Mouse (Mus musculus) cerebellum, adult 11-12 months (tissue): ENCODE results near the gene Ampd3.

Experiments used
- DNase-seq: peaks from one replicate; pipeline ENCODE4 v3.0.0; 2022

The Ampd3 gene

GRCm38 (mm10) chr7:110847321-110847720 lies 79.3 kb downstream of the Ampd3 start:
- DNase-seq = no peak

- DNase-seq = no peak
Measured at GRCm38 (mm10) chr7:110848371-110848770, 80.4 kb downstream of the Ampd3 start.

GRCm38 (mm10) chr7:110851541-110852203 lies 83.7 kb downstream of the Ampd3 start:
- no peak for DNase-seq

- DNase-seq = no peak
Measured at GRCm38 (mm10) chr7:110853611-110854010, 85.6 kb downstream of the Ampd3 start.

GRCm38 (mm10) chr7:110854519-110854918 lies 86.5 kb downstream of the Ampd3 start:
- DNase-seq = no peak

GRCm38 (mm10) chr7:110854927-110855546 lies 87.0 kb downstream of the Ampd3 start:
- DNase-seq = no peak

GRCm38 (mm10) chr7:110855604-110856003 lies 87.6 kb downstream of the Ampd3 start:
- DNase-seq = no peak

- DNase-seq = no peak
Measured at GRCm38 (mm10) chr7:110860129-110860528, 92.1 kb downstream of the Ampd3 start.
